Mouse (Mus musculus): ENCODE data around the gene Pkib.
A peak's percentile ranks its signal among the peaks of the same experiment; 100 is the strongest.

Gene Pkib

GRCm38 (mm10) chr10:57632868-57633240 is 1.1 kb downstream of the Pkib start:
- Histone ChIP-seq H3K4me3 (replicated peaks; ENCODE audit: low read length) (peak overlapping the region; percentile 75), H3K36me3 (ENCODE audit: insufficient read depth, low read length) (no peaks in the 10 kb centered on the region), H3K27me3 (ENCODE audit: insufficient read depth, low read length) (peaks cover 23% of the 10 kb centered on the region), H3K4me1 (replicated peaks; ENCODE audit: low read depth, low read length) (peaks cover 9% of the 10 kb centered on the region), H3K9me3 (ENCODE audit: low read length) (peaks cover 7% of the 10 kb centered on the region; the same call in 1 of the 2 replicates)
- TF ChIP-seq POU5F1 (IDR thresholded peaks at IDR 0.05; ENCODE audit: borderline replicate concordance, low read length) = no peak
- TF ChIP-seq CTCF (conservative IDR thresholded peaks at IDR 0.05; ENCODE audit: low read length) = 0 out of 2 replicates have a peak, but pooled peaks have one; percentile 4
- no peak for TF ChIP-seq NANOG (IDR thresholded peaks at IDR 0.05; ENCODE audit: borderline replicate concordance, low read length)

DNA sequence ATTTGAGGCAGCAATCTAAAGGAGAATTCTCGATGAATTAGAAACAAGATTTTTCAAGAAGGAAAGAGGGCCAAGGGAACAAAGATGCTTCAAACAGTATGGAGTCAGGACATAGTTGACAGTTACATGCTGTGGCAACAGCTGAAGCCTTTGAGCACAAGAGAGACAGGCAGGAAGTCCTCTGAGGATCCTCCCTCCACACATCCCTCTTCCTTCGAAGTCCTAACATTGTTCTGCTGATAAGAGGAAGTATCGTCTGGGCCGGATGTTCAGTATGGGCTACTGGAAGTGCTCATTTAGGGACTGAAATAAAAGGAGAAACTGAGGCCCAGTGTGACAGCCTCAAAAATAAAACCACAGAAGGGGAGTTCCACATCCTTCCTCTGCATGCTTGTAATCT is 5.2 kb downstream of the Pkib start:
- no peaks in the 10 kb centered on the region for H3K9me3 ChIP-seq (ENCODE audit: low read length)
- peaks cover 11% of the 10 kb centered on the region for H3K27me3 ChIP-seq (ENCODE audit: insufficient read depth, low read length)
- H3K4me3 ChIP-seq (replicated peaks; ENCODE audit: low read length) = no peak overlapping the region
- peaks cover 9% of the 10 kb centered on the region for H3K4me1 ChIP-seq (replicated peaks; ENCODE audit: low read depth, low read length)
- no peaks in the 10 kb centered on the region for H3K36me3 ChIP-seq (ENCODE audit: insufficient read depth, low read length)
- TF ChIP-seq POU5F1 (IDR thresholded peaks at IDR 0.05; ENCODE audit: borderline replicate concordance, low read length) = no peak
- TF ChIP-seq CTCF (conservative IDR thresholded peaks at IDR 0.05; ENCODE audit: low read length) = no peak
- TF ChIP-seq NANOG (IDR thresholded peaks at IDR 0.05; ENCODE audit: borderline replicate concordance, low read length) = no peak

GRCm38 (mm10) chr10:57638250-57638649 is 6.5 kb downstream of the Pkib start:
- no peaks in the 10 kb centered on the region for H3K9me3 ChIP-seq (ENCODE audit: low read length)
- H3K36me3 ChIP-seq (ENCODE audit: insufficient read depth, low read length) = no peaks in the 10 kb centered on the region
- H3K27me3 ChIP-seq (ENCODE audit: insufficient read depth, low read length) = no peaks in the 10 kb centered on the region
- no peaks in the 10 kb centered on the region for H3K4me1 ChIP-seq (replicated peaks; ENCODE audit: low read depth, low read length)
- TF ChIP-seq NANOG (IDR thresholded peaks at IDR 0.05; ENCODE audit: borderline replicate concordance, low read length) (no peak), CTCF (conservative IDR thresholded peaks at IDR 0.05; ENCODE audit: low read length) (no peak), POU5F1 (IDR thresholded peaks at IDR 0.05; ENCODE audit: borderline replicate concordance, low read length) (no peak)
- H3K4me3 ChIP-seq (replicated peaks; ENCODE audit: low read length) = no peak overlapping the region

- no peaks in the 10 kb centered on the region for H3K9me3 ChIP-seq (ENCODE audit: low read length)
- no peaks in the 10 kb centered on the region for H3K27me3 ChIP-seq (ENCODE audit: insufficient read depth, low read length)
Measured at GRCm38 (mm10) chr10:57639540-57639939, 7.8 kb downstream of the Pkib start.

GRCm38 (mm10) chr10:57653297-57653696 is 21.5 kb downstream of the Pkib start:
- Histone ChIP-seq H3K9me3 (ENCODE audit: low read length) (no peaks in the 10 kb centered on the region), H3K27me3 (ENCODE audit: insufficient read depth, low read length) (no peaks in the 10 kb centered on the region), H3K4me1 (replicated peaks; ENCODE audit: low read depth, low read length) (no peaks in the 10 kb centered on the region), H3K36me3 (ENCODE audit: insufficient read depth, low read length) (no peaks in the 10 kb centered on the region), H3K4me3 (replicated peaks; ENCODE audit: low read length) (no peak overlapping the region)
- no peak for TF ChIP-seq CTCF (conservative IDR thresholded peaks at IDR 0.05; ENCODE audit: low read length)
- TF ChIP-seq POU5F1 (IDR thresholded peaks at IDR 0.05; ENCODE audit: borderline replicate concordance, low read length) = no peak

More at GRCm38 (mm10) chr10:57639540-57639939, 7.8 kb downstream of the Pkib start:
- Histone ChIP-seq H3K36me3 (ENCODE audit: insufficient read depth, low read length) (no peaks in the 10 kb centered on the region), H3K4me3 (replicated peaks; ENCODE audit: low read length) (no peak overlapping the region), H3K4me1 (replicated peaks; ENCODE audit: low read depth, low read length) (no peaks in the 10 kb centered on the region)
- TF ChIP-seq NANOG (IDR thresholded peaks at IDR 0.05; ENCODE audit: borderline replicate concordance, low read length) (no peak), CTCF (conservative IDR thresholded peaks at IDR 0.05; ENCODE audit: low read length) (no peak), POU5F1 (IDR thresholded peaks at IDR 0.05; ENCODE audit: borderline replicate concordance, low read length) (no peak)

DNA sequence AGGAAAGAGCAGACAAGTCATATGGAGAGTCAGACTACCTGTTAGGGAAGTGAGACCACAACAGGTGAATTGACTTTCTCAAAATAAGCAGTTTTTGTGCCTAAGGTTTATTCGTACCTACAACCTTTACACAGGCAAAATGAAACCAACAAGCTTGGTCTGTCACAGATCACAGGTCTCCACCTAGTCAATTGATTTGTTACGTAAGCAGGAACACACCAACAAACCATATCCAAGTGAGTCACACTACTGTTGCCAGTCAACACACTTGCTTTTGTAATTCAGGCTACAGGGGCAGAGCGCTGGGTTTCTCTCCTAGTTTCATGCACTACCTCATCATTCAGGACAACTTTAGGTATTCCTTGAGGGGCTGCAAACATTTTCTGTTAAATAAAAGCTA is 28.7 kb downstream of the Pkib start:
- Histone ChIP-seq H3K36me3 (ENCODE audit: insufficient read depth, low read length) (no peaks in the 10 kb centered on the region), H3K27me3 (ENCODE audit: insufficient read depth, low read length) (no peaks in the 10 kb centered on the region), H3K4me3 (replicated peaks; ENCODE audit: low read length) (no peak overlapping the region), H3K4me1 (replicated peaks; ENCODE audit: low read depth, low read length) (no peaks in the 10 kb centered on the region), H3K9me3 (ENCODE audit: low read length) (no peaks in the 10 kb centered on the region)
- TF ChIP-seq CTCF (conservative IDR thresholded peaks at IDR 0.05; ENCODE audit: low read length) (no peak), POU5F1 (IDR thresholded peaks at IDR 0.05; ENCODE audit: borderline replicate concordance, low read length) (no peak), NANOG (IDR thresholded peaks at IDR 0.05; ENCODE audit: borderline replicate concordance, low read length) (no peak)

GRCm38 (mm10) chr10:57663758-57664157 is 32.0 kb downstream of the Pkib start:
- Histone ChIP-seq H3K27me3 (ENCODE audit: insufficient read depth, low read length) (no peaks in the 10 kb centered on the region), H3K9me3 (ENCODE audit: low read length) (no peaks in the 10 kb centered on the region), H3K36me3 (ENCODE audit: insufficient read depth, low read length) (no peaks in the 10 kb centered on the region), H3K4me1 (replicated peaks; ENCODE audit: low read depth, low read length) (no peaks in the 10 kb centered on the region), H3K4me3 (replicated peaks; ENCODE audit: low read length) (no peak overlapping the region)
- TF ChIP-seq NANOG (IDR thresholded peaks at IDR 0.05; ENCODE audit: borderline replicate concordance, low read length) (no peak), CTCF (conservative IDR thresholded peaks at IDR 0.05; ENCODE audit: low read length) (no peak), POU5F1 (IDR thresholded peaks at IDR 0.05; ENCODE audit: borderline replicate concordance, low read length) (no peak)

DNA sequence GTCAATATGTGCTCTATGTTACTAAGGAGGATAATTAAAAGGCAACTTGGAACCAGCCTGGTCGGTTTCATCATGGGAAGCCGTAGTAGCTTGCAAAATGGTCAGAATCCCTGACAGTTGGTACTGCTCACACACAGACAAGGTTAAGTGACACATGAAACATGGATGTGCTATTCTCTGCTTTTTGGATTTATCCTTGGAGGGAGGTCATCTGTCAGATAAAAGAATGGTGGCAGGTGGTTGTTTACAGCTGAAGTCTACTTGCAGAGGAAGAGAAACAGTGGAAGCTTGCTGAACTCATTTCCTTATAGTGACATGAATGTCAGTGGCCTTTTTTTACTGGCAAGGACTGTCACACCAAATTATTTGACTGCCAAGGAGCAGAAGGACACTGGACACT is 32.5 kb downstream of the Pkib start:
- Histone ChIP-seq H3K4me1 (replicated peaks; ENCODE audit: low read depth, low read length) (no peaks in the 10 kb centered on the region), H3K36me3 (ENCODE audit: insufficient read depth, low read length) (no peaks in the 10 kb centered on the region), H3K4me3 (replicated peaks; ENCODE audit: low read length) (no peak overlapping the region), H3K27me3 (ENCODE audit: insufficient read depth, low read length) (no peaks in the 10 kb centered on the region), H3K9me3 (ENCODE audit: low read length) (no peaks in the 10 kb centered on the region)
- TF ChIP-seq CTCF (conservative IDR thresholded peaks at IDR 0.05; ENCODE audit: low read length) (no peak), NANOG (IDR thresholded peaks at IDR 0.05; ENCODE audit: borderline replicate concordance, low read length) (no peak), POU5F1 (IDR thresholded peaks at IDR 0.05; ENCODE audit: borderline replicate concordance, low read length) (no peak)

- no peaks in the 10 kb centered on the region for H3K36me3 ChIP-seq (ENCODE audit: insufficient read depth, low read length)
- no peak overlapping the region for H3K4me3 ChIP-seq (replicated peaks; ENCODE audit: low read length)
- no peaks in the 10 kb centered on the region for H3K27me3 ChIP-seq (ENCODE audit: insufficient read depth, low read length)
- no peaks in the 10 kb centered on the region for H3K9me3 ChIP-seq (ENCODE audit: low read length)
- no peaks in the 10 kb centered on the region for H3K4me1 ChIP-seq (replicated peaks; ENCODE audit: low read depth, low read length)
- TF ChIP-seq POU5F1 (IDR thresholded peaks at IDR 0.05; ENCODE audit: borderline replicate concordance, low read length) = no peak
- TF ChIP-seq CTCF (conservative IDR thresholded peaks at IDR 0.05; ENCODE audit: low read length) = no peak
- no peak for TF ChIP-seq NANOG (IDR thresholded peaks at IDR 0.05; ENCODE audit: borderline replicate concordance, low read length)
Measured at GRCm38 (mm10) chr10:57675740-57676139, 44.0 kb downstream of the Pkib start.

All from E14TG2a.4 (cell line).